Mouse (Mus musculus): ENCODE measurements around the gene Trafd1. TPM values are rescaled to one million over a fixed set of nuclear protein-coding genes. Genes with fewer than 3 reads are reported as not detected.
A peak's percentile ranks its signal among the peaks of the same experiment; 100 is the strongest.
"Not testable (repeated sequence)": the region's sequence is repeated elsewhere in the genome, so short reads cannot be mapped to it uniquely, and the experiment has no call there.

Trafd1 gene
- polyA plus RNA-seq, 1 experiment from 2014 or later = 116 TPM

DNA sequence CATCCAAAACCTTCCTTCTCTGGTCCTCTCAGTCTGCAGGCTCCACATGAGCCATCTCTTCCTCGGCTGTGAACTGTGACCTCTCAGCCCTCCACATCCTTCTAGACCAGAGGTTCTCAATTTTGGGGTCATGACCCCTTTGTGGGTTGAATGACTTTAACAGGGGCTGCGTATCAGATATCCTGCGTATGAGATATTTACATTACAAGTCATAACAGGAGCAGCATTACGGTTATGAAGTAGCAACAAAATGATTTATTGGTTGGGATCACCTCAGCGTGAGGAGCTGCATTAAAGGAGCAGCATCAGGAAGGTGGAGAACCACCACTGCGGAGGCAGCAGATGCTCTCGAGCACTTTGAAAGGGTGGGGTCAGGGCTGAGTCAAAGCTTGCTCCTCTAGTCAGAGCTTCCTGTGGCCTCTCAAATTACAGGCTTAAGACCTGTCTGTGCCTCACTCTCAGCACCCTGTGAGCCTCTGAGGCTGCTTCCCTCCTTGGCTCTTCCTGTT, 44.4 kb downstream of the Trafd1 start:
- no peak overlapping the region for H3K4me2 ChIP-seq (replicated peaks)
- peaks cover 95% of the 10 kb centered on the region for H3K36me3 ChIP-seq

DNA sequence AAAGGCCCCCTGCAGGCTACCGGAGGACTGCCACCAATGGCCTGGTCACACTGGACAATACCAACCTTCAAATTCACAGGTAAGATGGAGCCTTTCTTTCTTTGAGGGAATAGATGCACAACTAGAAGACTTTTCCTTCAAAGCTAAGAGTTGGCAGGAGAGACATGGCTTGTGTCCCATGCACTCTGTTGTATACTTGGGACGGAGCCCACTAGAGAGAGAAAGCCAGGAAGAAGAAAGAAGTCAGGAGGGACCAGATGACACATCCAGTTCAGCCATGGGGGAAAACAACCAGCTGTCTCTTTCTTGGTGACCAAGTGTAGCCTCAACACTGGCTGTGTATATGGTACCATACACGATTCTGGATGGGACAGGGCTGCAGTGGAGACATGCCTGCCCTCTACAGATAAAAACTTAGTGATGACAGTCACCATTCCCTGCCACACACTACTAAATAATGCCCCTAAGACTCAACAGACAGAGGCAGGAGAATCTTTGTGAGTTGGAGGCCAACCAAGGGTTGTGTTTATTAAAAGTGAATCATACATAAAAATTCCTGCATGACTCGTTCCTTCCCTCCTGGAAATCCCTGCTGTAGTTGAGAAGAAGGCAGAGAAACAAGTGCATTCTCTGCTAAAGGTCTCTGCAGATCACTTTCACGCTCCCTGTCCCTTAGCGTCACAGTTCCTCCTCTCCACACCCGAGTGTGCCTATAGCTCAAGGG, 45.8 kb downstream of the Trafd1 start:
- no peak for ATAC-seq (ENCODE audit: low FRiP score)
- H3K4me3 ChIP-seq = no peak overlapping the region
- H3K27ac ChIP-seq = no peak overlapping the region
- WGBS = 93% methylated on average over 7 of the region's 7 CpGs
- H3K4me1 ChIP-seq = 0 out of 2 replicates have a peak, but pooled peaks cover 3% of the 10 kb centered on the region
- no peaks in the 10 kb centered on the region for H3K27me3 ChIP-seq
- H3K36me3 ChIP-seq = peaks cover 95% of the 10 kb centered on the region
- no peaks in the 10 kb centered on the region for H3K9me3 ChIP-seq (replicated peaks)
- H3K9ac ChIP-seq = no peak overlapping the region
- H3K4me2 ChIP-seq (replicated peaks) = no peak overlapping the region

More for the DNA sequence above, 44.4 kb downstream of the Trafd1 start:
- Histone ChIP-seq H3K27ac (no peak overlapping the region), H3K9me3 (replicated peaks) (no peaks in the 10 kb centered on the region), H3K9ac (no peak overlapping the region), H3K4me3 (no peak overlapping the region), H3K27me3 (no peaks in the 10 kb centered on the region), H3K4me1 (0 out of 2 replicates have a peak, but pooled peaks cover 3% of the 10 kb centered on the region)
- ATAC-seq (ENCODE audit: low FRiP score) = no peak
- 55% methylated on average over 7 of the region's 7 CpGs for WGBS

DNA sequence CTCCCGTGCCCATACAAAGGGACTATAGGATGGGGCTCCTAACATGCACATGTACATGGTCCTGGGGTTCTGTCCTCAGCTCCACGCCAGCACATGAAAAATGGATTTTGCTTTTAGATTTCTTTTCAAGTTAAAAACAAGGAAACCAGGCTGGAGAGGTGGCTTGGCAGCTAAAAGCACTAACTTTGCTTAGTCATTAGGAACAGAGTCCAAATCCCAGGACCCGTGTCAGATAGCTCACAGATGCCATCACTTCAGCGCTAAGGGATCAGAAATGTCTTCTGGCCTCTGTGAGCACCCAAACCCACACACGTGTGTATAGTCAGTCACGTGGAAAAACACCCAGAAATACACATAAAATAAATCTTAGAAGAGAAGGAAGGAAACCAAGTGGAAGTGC, 48.7 kb downstream of the Trafd1 start:
- peaks cover 94% of the 10 kb centered on the region for H3K36me3 ChIP-seq
- H3K4me3 ChIP-seq = no peak overlapping the region
- H3K27me3 ChIP-seq = no peaks in the 10 kb centered on the region
- no peak for ATAC-seq (ENCODE audit: low FRiP score)
- H3K4me2 ChIP-seq (replicated peaks) = no peak overlapping the region
- no peak overlapping the region for H3K27ac ChIP-seq
- 0 out of 2 replicates have a peak, but pooled peaks cover 3% of the 10 kb centered on the region for H3K4me1 ChIP-seq
- no peaks in the 10 kb centered on the region for H3K9me3 ChIP-seq (replicated peaks)
- WGBS = 92% methylated on average over 6 of the region's 6 CpGs
- H3K9ac ChIP-seq = no peak overlapping the region

DNA sequence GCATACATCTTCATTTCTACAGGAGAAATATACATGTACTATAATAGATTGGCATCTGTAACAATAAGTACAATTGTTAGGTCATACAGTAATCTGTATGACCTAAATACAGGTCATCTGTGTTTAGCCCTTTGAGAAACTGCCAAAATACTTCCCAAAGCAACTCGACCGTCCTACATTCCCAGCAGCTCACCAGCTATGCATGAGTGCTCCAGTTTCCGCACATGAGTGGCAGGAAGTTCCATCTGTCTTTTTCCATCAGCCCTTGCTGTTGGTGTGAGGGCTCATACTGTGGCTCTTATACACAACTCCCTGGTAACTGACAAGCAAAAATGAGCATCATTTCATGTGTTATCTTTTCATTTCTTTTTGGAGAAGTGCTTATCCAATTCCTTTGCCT, 49.4 kb downstream of the Trafd1 start:
- Histone ChIP-seq H3K36me3 (peaks cover 94% of the 10 kb centered on the region), H3K4me2 (replicated peaks) (no peak overlapping the region), H3K9ac (no peak overlapping the region), H3K4me3 (no peak overlapping the region), H3K4me1 (0 out of 2 replicates have a peak, but pooled peaks cover 2% of the 10 kb centered on the region), H3K27ac (no peak overlapping the region), H3K27me3 (no peaks in the 10 kb centered on the region), H3K9me3 (replicated peaks) (no peaks in the 10 kb centered on the region)
- ATAC-seq (ENCODE audit: low FRiP score) = no peak
- 84% methylated on average over 3 of the region's 3 CpGs for WGBS

DNA sequence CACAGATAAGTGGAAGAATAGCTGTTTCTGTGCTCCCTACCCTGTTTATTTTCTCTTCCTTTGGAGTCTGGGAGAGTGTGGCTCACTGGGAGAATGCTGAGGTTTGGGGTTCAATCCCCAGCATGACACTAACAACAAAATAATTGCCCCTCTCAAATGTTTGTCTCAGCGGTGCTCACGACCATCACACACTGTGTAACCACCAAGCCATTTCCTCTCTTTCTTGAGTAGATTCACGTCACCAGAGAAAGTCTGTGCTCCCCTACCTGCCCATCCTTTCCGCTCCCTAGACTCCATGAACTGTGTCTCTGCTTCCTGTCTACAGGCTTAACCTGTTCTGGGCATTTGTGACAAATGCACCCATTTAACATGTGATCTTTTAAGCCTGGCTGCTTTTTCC, 50.0 kb downstream of the Trafd1 start:
- no peak for ATAC-seq (ENCODE audit: low FRiP score)
- WGBS = 83% methylated on average over 4 of the region's 4 CpGs
- Histone ChIP-seq H3K4me3 (no peak overlapping the region), H3K36me3 (peaks cover 94% of the 10 kb centered on the region), H3K9ac (no peak overlapping the region), H3K9me3 (replicated peaks) (no peaks in the 10 kb centered on the region), H3K4me1 (no peaks in the 10 kb centered on the region), H3K27ac (no peak overlapping the region), H3K27me3 (no peaks in the 10 kb centered on the region), H3K4me2 (replicated peaks) (no peak overlapping the region)

DNA sequence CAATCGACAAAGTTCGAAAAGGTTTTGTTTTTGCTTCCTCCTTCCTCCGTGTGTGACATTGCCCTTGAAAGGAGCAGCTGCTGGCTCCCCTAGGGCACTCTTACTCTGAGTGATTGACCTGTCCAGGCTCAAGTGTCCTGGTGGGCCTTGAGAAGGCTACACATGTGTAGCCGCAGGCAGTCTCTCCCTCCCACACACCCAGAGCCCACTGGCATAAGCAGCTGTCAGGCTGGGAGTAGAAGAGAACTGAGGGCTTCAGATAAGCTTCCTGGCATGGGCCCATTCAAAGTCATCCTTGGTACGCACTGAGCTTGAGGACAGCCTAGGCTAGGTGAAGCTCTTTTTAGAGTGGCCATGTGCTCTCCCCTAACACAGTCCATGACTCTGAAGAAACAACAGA, 51.0 kb downstream of the Trafd1 start:
- no peak for ATAC-seq (ENCODE audit: low FRiP score)
- Histone ChIP-seq H3K4me1 (no peaks in the 10 kb centered on the region), H3K27me3 (no peaks in the 10 kb centered on the region), H3K36me3 (peaks cover 89% of the 10 kb centered on the region), H3K4me2 (replicated peaks) (no peak overlapping the region), H3K27ac (no peak overlapping the region), H3K4me3 (no peak overlapping the region), H3K9ac (no peak overlapping the region), H3K9me3 (replicated peaks) (no peaks in the 10 kb centered on the region)
- WGBS = 85% methylated on average over 5 of the region's 5 CpGs

DNA sequence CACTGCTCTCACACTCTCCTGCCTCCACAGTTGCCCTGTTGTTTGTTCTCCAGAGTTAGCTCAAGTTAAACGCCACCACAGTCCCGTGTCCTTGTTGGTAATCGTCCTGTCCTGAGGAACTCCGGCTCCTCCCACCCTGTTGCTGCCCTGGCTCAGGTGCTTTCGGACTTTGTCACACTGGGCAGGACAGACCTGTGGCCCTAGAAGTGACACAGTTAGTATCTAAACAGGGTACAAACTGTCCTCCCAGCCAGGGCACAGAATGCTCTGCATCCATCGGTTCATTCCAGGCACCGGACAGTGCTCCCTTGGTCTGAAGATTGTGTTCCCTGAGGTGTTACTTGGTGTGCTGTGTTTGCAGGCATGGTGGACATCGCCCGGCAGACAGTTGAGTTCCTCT, 51.5 kb downstream of the Trafd1 start:
- 92% methylated on average over 9 of the region's 9 CpGs for WGBS
- no peak overlapping the region for H3K4me3 ChIP-seq
- ATAC-seq (ENCODE audit: low FRiP score) = no peak

DNA sequence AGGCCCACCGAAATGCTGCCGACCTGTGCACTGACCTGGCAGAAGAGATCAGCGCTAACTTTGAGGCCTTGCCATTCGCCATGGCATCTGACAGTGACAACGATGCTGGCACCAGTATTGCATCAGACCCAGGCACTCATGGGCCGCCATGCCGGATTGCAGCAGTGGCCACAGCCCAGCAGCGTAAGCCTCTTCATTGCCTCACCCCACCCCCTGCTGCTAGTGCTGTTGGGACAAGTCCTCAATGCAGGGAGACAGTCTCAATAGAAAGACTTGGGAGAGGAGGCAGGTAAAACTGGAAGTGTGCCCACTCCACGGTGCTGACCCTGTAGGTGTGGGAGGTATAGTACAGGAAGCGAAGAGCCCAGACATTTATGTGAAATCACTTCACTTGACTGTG, 53.7 kb downstream of the Trafd1 start:
- H3K4me1 ChIP-seq = no peaks in the 10 kb centered on the region
- no peaks in the 10 kb centered on the region for H3K27me3 ChIP-seq
- no peak overlapping the region for H3K4me3 ChIP-seq
- H3K4me2 ChIP-seq (replicated peaks) = no peak overlapping the region
- H3K9ac ChIP-seq = no peak overlapping the region
- no peak overlapping the region for H3K27ac ChIP-seq
- no peak for ATAC-seq (ENCODE audit: low FRiP score)
- H3K9me3 ChIP-seq (replicated peaks) = no peaks in the 10 kb centered on the region
- WGBS = 97% methylated on average over 10 of the region's 10 CpGs
- H3K36me3 ChIP-seq = peaks cover 85% of the 10 kb centered on the region

More for the DNA sequence above, 51.5 kb downstream of the Trafd1 start:
- no peaks in the 10 kb centered on the region for H3K27me3 ChIP-seq
- no peak overlapping the region for H3K9ac ChIP-seq
- H3K9me3 ChIP-seq (replicated peaks) = no peaks in the 10 kb centered on the region
- peaks cover 90% of the 10 kb centered on the region for H3K36me3 ChIP-seq
- H3K4me2 ChIP-seq (replicated peaks) = no peak overlapping the region
- no peaks in the 10 kb centered on the region for H3K4me1 ChIP-seq
- no peak overlapping the region for H3K27ac ChIP-seq

DNA sequence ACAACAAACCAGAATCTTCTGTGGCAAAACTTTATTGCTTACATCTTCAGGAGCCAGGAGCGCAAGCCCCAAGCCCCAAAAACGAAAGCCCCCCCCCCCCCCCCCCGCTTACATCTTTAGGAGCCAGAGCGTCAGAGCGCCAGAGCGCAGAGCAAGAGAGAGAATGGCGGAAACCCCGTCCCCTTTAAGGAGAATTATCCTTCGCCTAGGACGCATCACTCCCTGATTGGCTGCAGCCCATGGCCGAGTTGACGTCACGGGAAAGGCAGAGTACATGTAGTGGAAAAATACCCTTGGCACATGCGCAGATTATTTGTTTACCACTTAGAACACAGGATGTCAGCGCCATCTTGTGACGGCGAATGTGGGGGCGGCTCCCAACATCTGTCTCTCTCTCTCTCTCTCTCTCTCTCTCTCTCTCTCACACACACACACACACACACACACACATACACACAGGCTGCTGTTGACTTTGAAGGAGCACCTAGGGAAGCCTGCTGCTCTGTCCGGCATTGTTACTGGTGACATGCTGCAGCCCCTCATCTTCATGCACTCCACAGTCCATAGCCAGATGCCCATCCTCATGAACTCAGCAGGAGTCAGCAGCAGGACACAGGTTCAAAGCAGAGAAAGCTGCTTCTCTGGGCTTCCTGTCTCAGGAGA, 55.1 kb downstream of the Trafd1 start:
- not testable (repeated sequence) for H3K4me1 ChIP-seq; H3K27me3 ChIP-seq; ATAC-seq (ENCODE audit: low FRiP score); H3K9ac ChIP-seq; H3K9me3 ChIP-seq (replicated peaks)
- Histone ChIP-seq H3K27ac (peak overlapping the region; percentile 55; the same call in 1 of the 2 replicates), H3K4me3 (0 out of 2 replicates have a peak overlapping the region, but pooled peaks have one; percentile 4), H3K4me2 (replicated peaks) (peak overlapping the region; percentile 27), H3K36me3 (peaks cover 85% of the 10 kb centered on the region)
- WGBS = 82% methylated on average over 3 of the region's 19 CpGs

DNA sequence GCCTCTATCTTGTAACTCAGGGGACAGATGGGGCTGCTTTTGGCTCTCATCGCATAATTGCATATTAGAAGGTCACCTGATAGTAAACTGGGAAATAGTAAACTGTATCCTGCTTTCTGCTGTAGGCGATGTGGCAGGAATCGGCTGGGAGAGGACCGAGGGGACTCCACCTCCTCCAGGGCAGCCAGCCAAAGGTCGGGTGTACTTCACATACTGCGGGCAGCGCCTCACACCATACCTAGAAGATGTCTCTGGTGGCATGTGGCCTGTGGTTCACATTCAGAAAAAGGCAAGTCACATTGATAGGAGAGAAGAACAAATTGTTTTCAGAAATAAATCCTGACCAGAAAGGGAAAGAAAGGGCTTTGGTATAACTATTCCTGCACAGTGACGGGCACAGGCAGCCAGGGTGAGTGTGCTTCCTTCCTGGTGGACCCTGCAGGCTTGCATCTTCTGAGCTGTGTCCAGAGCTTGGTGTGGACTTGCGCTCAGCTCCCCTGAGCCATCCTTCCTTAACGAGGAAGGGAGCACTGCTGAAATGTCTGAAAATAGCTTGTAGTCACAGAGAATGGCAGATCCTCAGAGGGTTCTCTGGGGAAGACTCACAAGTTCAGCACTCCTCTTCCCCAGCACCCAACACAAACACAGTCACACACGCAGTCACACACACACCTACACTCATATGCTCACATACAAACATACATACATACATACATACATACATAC, 55.9 kb downstream of the Trafd1 start:
- H3K4me2 ChIP-seq (replicated peaks) = peak overlapping the region; percentile 21
- no peak overlapping the region for H3K27ac ChIP-seq
- WGBS = 86% methylated on average over 11 of the region's 11 CpGs
- no peaks in the 10 kb centered on the region for H3K27me3 ChIP-seq
- no peak for ATAC-seq (ENCODE audit: low FRiP score)
- 0 out of 2 replicates have a peak overlapping the region, but pooled peaks have one; percentile 4 for H3K4me3 ChIP-seq
- H3K9me3 ChIP-seq (replicated peaks) = no peaks in the 10 kb centered on the region
- no peaks in the 10 kb centered on the region for H3K4me1 ChIP-seq
- no peak overlapping the region; the same call in 1 of the 2 replicates for H3K9ac ChIP-seq
- peaks cover 85% of the 10 kb centered on the region for H3K36me3 ChIP-seq

DNA sequence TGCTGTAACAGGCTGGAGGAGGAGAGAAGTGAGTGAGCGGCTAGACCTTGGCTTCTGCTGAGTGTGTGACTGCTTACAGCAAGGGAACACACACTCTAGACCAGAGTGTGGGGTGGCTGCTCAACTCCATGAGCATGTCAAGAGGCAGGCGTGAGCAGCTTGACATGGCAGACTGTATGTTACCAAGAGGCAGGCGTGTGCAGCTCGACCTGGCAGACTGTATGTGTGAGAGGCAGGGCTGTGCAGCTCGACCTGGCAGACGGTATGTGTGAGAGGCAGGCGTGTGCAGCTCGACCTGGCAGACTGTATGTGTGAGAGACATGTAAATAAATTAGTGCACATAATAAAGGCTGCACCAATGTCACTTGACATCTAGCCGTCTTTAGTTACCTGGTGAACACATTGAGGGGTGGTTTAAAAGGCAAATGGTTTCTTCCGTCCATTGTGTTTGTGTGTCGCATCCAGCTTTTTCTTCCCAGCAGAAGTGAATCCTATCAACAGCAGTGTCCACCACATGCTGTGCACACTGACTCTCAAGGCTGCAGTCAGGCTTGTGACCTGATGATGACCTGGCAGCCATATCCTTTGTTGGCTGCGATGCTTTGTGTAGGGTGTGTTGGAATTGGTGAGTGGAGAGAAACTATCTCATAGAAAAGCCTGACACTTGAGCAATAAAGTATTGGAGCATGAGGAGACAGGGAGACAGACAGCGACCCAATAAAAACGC, 59.2 kb downstream of the Trafd1 start:
- peaks cover 86% of the 10 kb centered on the region for H3K36me3 ChIP-seq
- WGBS = 76% methylated on average over 14 of the region's 14 CpGs

More for the DNA sequence above, 59.2 kb downstream of the Trafd1 start:
- no peak for ATAC-seq (ENCODE audit: low FRiP score)
- H3K27me3 ChIP-seq = no peaks in the 10 kb centered on the region
- H3K9ac ChIP-seq = no peak overlapping the region
- H3K27ac ChIP-seq = no peak overlapping the region
- H3K4me2 ChIP-seq (replicated peaks) = no peak overlapping the region
- no peaks in the 10 kb centered on the region for H3K9me3 ChIP-seq (replicated peaks)
- H3K4me3 ChIP-seq = no peak overlapping the region
- no peaks in the 10 kb centered on the region for H3K4me1 ChIP-seq

All from hindbrain, embryonic 12.5 days (tissue).